In the genomic region with DNA sequence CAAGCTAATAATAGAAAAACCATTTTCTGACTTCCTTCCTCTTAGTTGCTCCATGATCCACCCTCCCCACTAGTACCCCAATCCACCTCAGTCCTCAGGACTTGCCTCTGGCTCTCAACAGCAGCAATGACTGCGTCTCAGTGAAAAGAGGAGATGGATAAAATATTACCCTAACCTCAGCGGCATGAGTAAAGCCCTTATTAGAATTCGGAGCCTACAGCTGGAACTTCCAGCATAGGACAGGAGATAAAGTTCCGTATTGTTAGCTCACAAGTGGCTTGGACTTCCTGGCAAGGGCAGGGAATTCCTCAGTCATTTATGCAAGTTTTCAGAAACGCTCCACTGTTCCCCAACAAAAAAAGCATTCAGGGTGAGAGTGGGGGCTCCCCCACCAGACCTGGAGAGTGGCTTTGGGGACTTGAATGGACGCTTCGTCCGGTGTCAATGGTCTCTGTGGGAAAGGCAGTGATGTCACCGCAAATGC, we compare ENCODE assay signal across 9 mouse cellular contexts.
A peak's percentile ranks its signal among the peaks of the same experiment; 100 is the strongest.
DNase-seq lines count a peak whose midpoint lies in the region; ATAC-seq and TF ChIP-seq lines count a peak whose summit lies in the region.
"Had no signal": no experiment of that assay in that cellular context is flagged by ENCODE, and none has a peak within 500 bp of the region (broad histone marks: within the 10 kb centered on the region; RNA-seq: fewer than 3 reads in every experiment).

No protein-coding gene starts in this region.

- H3K4me3 ChIP-seq in heart, embryonic 11.5 days (ENCODE audit: low read depth, low read length) = no peak overlapping the region
- H3K4me3 ChIP-seq in bone marrow macrophage, adult 2 months (ENCODE audit: insufficient read depth, low read length) = no peak overlapping the region
- H3K4me3 ChIP-seq in olfactory bulb, adult 2 months (ENCODE audit: insufficient read depth, low read depth, low read length) = no peak overlapping the region
- H3K4me3 ChIP-seq: limb, embryonic 15.5 days had no signal

- no peak overlapping the region for H3K9ac ChIP-seq in heart, embryonic 11.5 days (ENCODE audit: low read depth, low read length)
- H3K9ac ChIP-seq: limb, embryonic 15.5 days had no signal

- no peaks in the 10 kb centered on the region for H3K9me3 ChIP-seq in heart, embryonic 11.5 days (replicated peaks; ENCODE audit: control insufficient read depth, low read length)
- H3K9me3 ChIP-seq: limb, embryonic 15.5 days had no signal

- H3K27me3 ChIP-seq in heart, embryonic 11.5 days (ENCODE audit: control insufficient read depth, insufficient read depth, low read length) = no peaks in the 10 kb centered on the region
- H3K27me3 ChIP-seq: limb, embryonic 15.5 days had no signal

- no peaks in the 10 kb centered on the region for H3K36me3 ChIP-seq in heart, embryonic 11.5 days (ENCODE audit: control insufficient read depth, insufficient read depth, low read length)
- H3K36me3 ChIP-seq: limb, embryonic 15.5 days had no signal

- TF ChIP-seq CTCF in bone marrow macrophage, adult 2 months (IDR thresholded peaks at IDR 0.05; ENCODE audit: low read depth, low read length) = no peak
- TF ChIP-seq CTCF in olfactory bulb, adult 2 months (IDR thresholded peaks at IDR 0.05; ENCODE audit: insufficient read depth, low read depth, low read length) = no peak

- no peak overlapping the region for H3K27ac ChIP-seq in heart, embryonic 11.5 days (ENCODE audit: low read depth, low read length)
- peak overlapping the region; percentile 95 for H3K27ac ChIP-seq in bone marrow macrophage, adult 2 months (ENCODE audit: insufficient read depth, low read depth, low read length)
- H3K27ac ChIP-seq in olfactory bulb, adult 2 months (ENCODE audit: insufficient read depth, low read depth, low read length) = peak overlapping the region; percentile 80; the same call in 1 of the 2 replicates

- DNase-seq in heart, adult 11 months = peak; percentile 95
- peak; percentile 42 to 51 for DNase-seq in frontal cortex, postnatal 36 days (ENCODE audit: low spot score in 2 of 2)
- DNase-seq in layer of hippocampus, adult 9-11 months = peak; percentile 78
- no peak for DNase-seq in testis, postnatal 14 days (ENCODE audit: low spot score)

- H3K4me1 ChIP-seq in heart, embryonic 11.5 days (ENCODE audit: control insufficient read depth, insufficient read depth, low read length) = peaks cover 11% of the 10 kb centered on the region
- peaks cover 36% of the 10 kb centered on the region for H3K4me1 ChIP-seq in bone marrow macrophage, adult 2 months (ENCODE audit: control insufficient read depth, insufficient read depth, low read length)
- peaks cover 9% of the 10 kb centered on the region for H3K4me1 ChIP-seq in olfactory bulb, adult 2 months (ENCODE audit: control insufficient read depth, insufficient read depth, low read length)
- H3K4me1 ChIP-seq: limb, embryonic 15.5 days had no signal

- WGBS in heart, embryonic 11.5 days (ENCODE audit: insufficient replicate concordance) = 48% methylated on average over 9 of the region's 9 CpGs
- WGBS in olfactory bulb, adult 2 months = 32% methylated on average over 9 of the region's 9 CpGs

- no peak overlapping the region for H3K4me2 ChIP-seq in heart, embryonic 11.5 days
- H3K4me2 ChIP-seq: limb, embryonic 15.5 days had no signal

- TF ChIP-seq POLR2A in bone marrow macrophage, adult 2 months (IDR thresholded peaks at IDR 0.05; ENCODE audit: borderline replicate concordance, low read depth, low read length) = no peak
- TF ChIP-seq POLR2A in olfactory bulb, adult 2 months (IDR thresholded peaks at IDR 0.05; ENCODE audit: insufficient read depth, low read depth, low read length) = no peak

- ATAC-seq in heart, embryonic 11.5 days (replicated peaks; ENCODE audit: insufficient number of reproducible peaks, low FRiP score, low TSS enrichment) = no peak
- no peak for ATAC-seq in erythroblast, adult 5-6 weeks (replicated peaks; ENCODE audit: low FRiP score, poor library complexity, severe bottlenecking)
